Mouse (Mus musculus) cerebellum, adult 2 months (tissue): ENCODE results near the gene Efr3b.

Experiments
- CTCF ChIP-seq: fragments of 200-500 bp; IDR thresholded peaks from 2 replicates; pipeline ENCODE4 v1.5.1; 2011; ENCODE audit warnings: low read depth, mild to moderate bottlenecking, control low read depth, low read length, moderate library complexity, borderline replicate concordance; ENCODE audit not compliant: insufficient read depth
- POLR2A ChIP-seq: fragments of 200-500 bp; IDR thresholded peaks from 2 replicates; pipeline ENCODE4 v1.6.1; 2011; ENCODE audit warnings: low read length, control low read depth, borderline replicate concordance; ENCODE audit not compliant: insufficient read depth

- TF ChIP-seq POLR2A (no peak), CTCF (no peak)
Measured at GRCm38 (mm10) chr12:4066681-4067459, 28.2 kb upstream of the Efr3b start.
